Mouse (Mus musculus) CH12.LX (cell line): ENCODE measurements around the gene Lyl1. TPM values are rescaled to one million over a fixed set of nuclear protein-coding genes. Genes with fewer than 3 reads are reported as not detected.
A peak's percentile ranks its signal among the peaks of the same experiment; 100 is the strongest.

ENCODE experiments used
- DNase-seq: peaks from one replicate; pipeline ENCODE4 v3.0.0-alpha.2; 2013; ENCODE audit errors: extremely low read depth
- H3K27ac ChIP-seq: 2 replicates; pipeline ENCODE4 v1.5.1; 2012; ENCODE audit warnings: low read depth, mild to moderate bottlenecking, control low read depth, moderate library complexity; ENCODE audit not compliant: insufficient read depth
- H3K27me3 ChIP-seq: replicated peaks from 2 replicates; pipeline ENCODE3; 2012; ENCODE audit warnings: inconsistent platforms
- H3K36me3 ChIP-seq, 2 experiments: replicated peaks in 1 of 2; 2 replicates each; pipeline versions ENCODE3 to v1.6.1; 2012; ENCODE audit warnings: inconsistent platforms in 1 of 2, low read length in 1 of 2, mild to moderate bottlenecking in 1 of 2, mixed read lengths in 1 of 2, moderate library complexity in 1 of 2; ENCODE audit not compliant: control insufficient read depth in 1 of 2, insufficient read depth in 1 of 2
- H3K4me1 ChIP-seq, 2 experiments: 2 replicates each; pipeline ENCODE4 v1.6.1; 2012; ENCODE audit warnings: inconsistent platforms in 1 of 2, moderate library complexity in 1 of 2; ENCODE audit not compliant: insufficient read depth in 2 of 2, control insufficient read depth in 1 of 2
- H3K4me2 ChIP-seq: 2 replicates; pipeline ENCODE4 v1.6.1; 2012; ENCODE audit warnings: low read depth, mild to moderate bottlenecking, control low read depth; ENCODE audit not compliant: poor library complexity, insufficient read depth, severe bottlenecking
- H3K4me3 ChIP-seq, 3 experiments: fragments of 150-350 bp in 1 of 3; sonication (generic) in 1 of 3; replicated peaks in 1 of 3; 2 replicates each; pipeline versions ENCODE3 to v1.5.1; 2011 to 2012; ENCODE audit warnings: low read depth in 2 of 3, low read length in 2 of 3, mild to moderate bottlenecking in 2 of 3, moderate library complexity in 2 of 3, control low read depth in 1 of 3, improper control_type of control experiment in 1 of 3, inconsistent platforms in 1 of 3, mixed read lengths in 1 of 3; ENCODE audit not compliant: poor library complexity in 1 of 3
- H3K79me2 ChIP-seq: replicated peaks from 2 replicates; pipeline ENCODE4 v1.6.1; 2012; ENCODE audit warnings: mild to moderate bottlenecking, moderate library complexity; ENCODE audit not compliant: control insufficient read depth, poor library complexity, insufficient read depth, severe bottlenecking; ENCODE audit errors: extremely low read depth
- H3K9ac ChIP-seq: 2 replicates; pipeline ENCODE4 v1.6.1; 2012; ENCODE audit warnings: low read depth, mild to moderate bottlenecking, control low read depth, moderate library complexity; ENCODE audit not compliant: insufficient read depth
- H3K9me3 ChIP-seq: replicated peaks from 2 replicates; pipeline ENCODE3; 2012; ENCODE audit warnings: low read length, inconsistent platforms, mixed read lengths
- BHLHE40 ChIP-seq: IDR thresholded peaks from 2 replicates; pipeline ENCODE4 v1.6.1; 2011; ENCODE audit warnings: mild to moderate bottlenecking, low read depth, low read length, improper control_type of control experiment
- CTCF ChIP-seq, 2 experiments: IDR thresholded peaks in 1 of 2; conservative IDR thresholded peaks in 1 of 2; 2 replicates each; pipeline ENCODE4 v1.5.1; 2011 to 2012; ENCODE audit warnings: low read depth in 2 of 2, low read length in 2 of 2, improper control_type of control experiment in 1 of 2, inconsistent platforms in 1 of 2, mild to moderate bottlenecking in 1 of 2, moderate library complexity in 1 of 2
- E2F4 ChIP-seq: IDR thresholded peaks from 2 replicates; pipeline ENCODE4 v1.6.1; 2011; ENCODE audit warnings: low read depth, low read length, improper control_type of control experiment; ENCODE audit not compliant: insufficient replicate concordance
- ELF1 ChIP-seq: IDR thresholded peaks from 2 replicates; pipeline ENCODE4 v1.6.1; 2014; ENCODE audit warnings: low read depth, mild to moderate bottlenecking, inconsistent platforms, low read length, improper control_type of control experiment
- EP300 ChIP-seq: IDR thresholded peaks from 2 replicates; pipeline ENCODE4 v1.6.1; 2011; ENCODE audit warnings: low read length, improper control_type of control experiment
- GABPA ChIP-seq: IDR thresholded peaks from 2 replicates; pipeline ENCODE4 v1.6.1; 2012; ENCODE audit warnings: low read depth, low read length, improper control_type of control experiment, inconsistent platforms; ENCODE audit not compliant: insufficient replicate concordance
- HCFC1 ChIP-seq: IDR thresholded peaks from 2 replicates; pipeline ENCODE4 v1.6.1; 2012; ENCODE audit warnings: low read depth, mild to moderate bottlenecking, inconsistent platforms, low read length, improper control_type of control experiment
- JUND ChIP-seq: conservative IDR thresholded peaks from 2 replicates; pipeline ENCODE4 v1.6.1; 2011; ENCODE audit warnings: low read depth, low read length, improper control_type of control experiment
- KAT2A ChIP-seq: IDR thresholded peaks from 2 replicates; pipeline ENCODE4 v1.6.1; 2012; ENCODE audit warnings: low read length, improper control_type of control experiment, inconsistent platforms; ENCODE audit not compliant: insufficient replicate concordance
- MAFK ChIP-seq: IDR thresholded peaks from 2 replicates; pipeline ENCODE4 v1.6.1; 2011; ENCODE audit warnings: low read length, improper control_type of control experiment; ENCODE audit not compliant: insufficient replicate concordance
- MAX ChIP-seq: IDR thresholded peaks from 2 replicates; pipeline ENCODE4 v1.6.1; 2011; ENCODE audit warnings: low read length, improper control_type of control experiment
- MAZ ChIP-seq: IDR thresholded peaks from 2 replicates; pipeline ENCODE4 v1.6.1; 2012; ENCODE audit warnings: low read depth, mild to moderate bottlenecking, inconsistent platforms, low read length, improper control_type of control experiment, moderate library complexity
- MYC ChIP-seq: IDR thresholded peaks from 2 replicates; pipeline ENCODE4 v1.6.1; 2011; ENCODE audit warnings: low read depth, mild to moderate bottlenecking, improper control_type of control experiment, low read length
- NRF1 ChIP-seq: IDR thresholded peaks from 2 replicates; pipeline ENCODE4 v1.6.1; 2014; ENCODE audit warnings: low read depth, mild to moderate bottlenecking, inconsistent platforms, low read length, improper control_type of control experiment, moderate library complexity
- RAD21 ChIP-seq: IDR thresholded peaks from 2 replicates; pipeline ENCODE4 v1.6.1; 2011; ENCODE audit warnings: low read depth, mild to moderate bottlenecking, low read length, improper control_type of control experiment, moderate library complexity
- SIN3A ChIP-seq: IDR thresholded peaks from 2 replicates; pipeline ENCODE4 v1.6.1; 2012; ENCODE audit warnings: low read length, improper control_type of control experiment, inconsistent platforms
- TBP ChIP-seq: conservative IDR thresholded peaks from 2 replicates; pipeline ENCODE4 v1.6.1; 2011; ENCODE audit warnings: low read depth, low read length, improper control_type of control experiment
- USF1 ChIP-seq: IDR thresholded peaks from 2 replicates; pipeline ENCODE4 v1.6.1; 2014; ENCODE audit warnings: low read depth, mild to moderate bottlenecking, inconsistent platforms, low read length, improper control_type of control experiment
- ZKSCAN1 ChIP-seq: IDR thresholded peaks from 2 replicates; pipeline ENCODE4 v1.6.1; 2012; ENCODE audit warnings: low read depth, inconsistent platforms, low read length, improper control_type of control experiment, borderline replicate concordance
- dilution Hi-C: fragments of 300-500 bp; cut with MboI; formaldehyde crosslinking; loops from 2 replicates; pipeline ENCODE4 v1.14.3; 2020; ENCODE audit warnings: low sequenced_read_pairs; ENCODE audit not compliant: extremely low pct_unique_long_range_greater_than_20kb, extremely low pct_ligation_motif_present
- in situ Hi-C: fragments of 300-500 bp; cut with MboI; formaldehyde crosslinking; loops from 3 replicates; pipeline ENCODE4 v1.14.3; 2019; ENCODE audit warnings: low sequenced_read_pairs, low pct_ligation_motif_present, low pct_unique_long_range_greater_than_20kb, mixed read lengths
- polyA plus RNA-seq: library from polyadenylated mRNA; unstranded; fragments of >175 nt; gene quantifications from 2 replicates; pipeline ENCODE4 v1.2.1, GENCODE M21; 2012; ENCODE audit warnings: low read depth; ENCODE audit not compliant: insufficient read length
- total RNA-seq, 2 experiments: library from RNA; depleted of rRNA; stranded (reverse); fragments of 300-350 nt in 1 of 2; fragments of >200 nt in 1 of 2; gene quantifications; 2 replicates each; pipeline ENCODE4 v1.2.3; 2012 to 2014

The Lyl1 gene
- total and polyA plus RNA-seq, 3 experiments: 20.6 to 53.2 (median 38.5) TPM

GRCm38 (mm10) chr8:84728474-84728873 is 27.2 kb downstream of the Lyl1 start:
- in situ Hi-C loops: no loop called here

GRCm38 (mm10) chr8:84729921-84730362 is 28.7 kb downstream of the Lyl1 start:
- H3K79me2 ChIP-seq: no peaks in the 10 kb centered on the region
- TF ChIP-seq GABPA: no peak
- TF ChIP-seq NRF1: peak; percentile 43; the same call in 1 of the 2 replicates
- no peak for DNase-seq
- H3K4me2 ChIP-seq: no peak overlapping the region
- no peak overlapping the region for H3K4me3 ChIP-seq
- peaks cover 55% of the 10 kb centered on the region for H3K27me3 ChIP-seq
- dilution Hi-C loops (no loop called here), in situ Hi-C loops (no loop called here)
- H3K4me1 ChIP-seq: peaks cover 0 to 7% of the 10 kb centered on the region in 2 experiments; a peak in 3 of 4 replicates
- H3K36me3 ChIP-seq: no peaks in the 10 kb centered on the region
- H3K9ac ChIP-seq: no peak overlapping the region
- H3K9me3 ChIP-seq: no peaks in the 10 kb centered on the region
- no peak overlapping the region for H3K27ac ChIP-seq

More at GRCm38 (mm10) chr8:84728474-84728873, 27.2 kb downstream of the Lyl1 start:
- DNase-seq: no peak
- H3K9ac ChIP-seq: no peak overlapping the region
- H3K4me2 ChIP-seq: no peak overlapping the region
- H3K27ac ChIP-seq: no peak overlapping the region
- no peaks in the 10 kb centered on the region for H3K36me3 ChIP-seq
- H3K27me3 ChIP-seq: peaks cover 46% of the 10 kb centered on the region
- H3K4me1 ChIP-seq: peaks cover 1 to 15% of the 10 kb centered on the region in 2 experiments; a peak in 3 of 4 replicates
- H3K4me3 ChIP-seq: no peak overlapping the region
- no peaks in the 10 kb centered on the region for H3K79me2 ChIP-seq
- dilution Hi-C loops: no loop called here
- TF ChIP-seq SIN3A (no peak), RAD21 (no peak), BHLHE40 (no peak), EP300 (no peak), MAZ (no peak), HCFC1 (no peak), KAT2A (no peak), ELF1 (no peak), TBP (no peak), JUND (no peak)
- H3K9me3 ChIP-seq: no peaks in the 10 kb centered on the region

GRCm38 (mm10) chr8:84730541-84731370 is 29.5 kb downstream of the Lyl1 start:
- Histone ChIP-seq H3K36me3 (no peaks in the 10 kb centered on the region), H3K4me2 (no peak overlapping the region), H3K79me2 (no peaks in the 10 kb centered on the region), H3K27me3 (peaks cover 60% of the 10 kb centered on the region), H3K9ac (no peak overlapping the region), H3K27ac (no peak overlapping the region), H3K9me3 (no peaks in the 10 kb centered on the region), H3K4me3 (no peak overlapping the region), H3K4me1 (peaks cover 0 to 7% of the 10 kb centered on the region in 2 experiments; a peak in 3 of 4 replicates)
- in situ Hi-C loops (no loop called here), dilution Hi-C loops (no loop called here)
- TF ChIP-seq EP300 (no peak), CTCF (conservative IDR thresholded peaks at IDR 0.05 in 1 of 2, IDR thresholded peaks at IDR 0.05 in 1 of 2; ENCODE audit: low read depth in 2 of 2, low read length in 2 of 2) (no peak), MAX (no peak), ZKSCAN1 (no peak), MYC (no peak), USF1 (no peak), MAFK (no peak), GABPA (no peak), E2F4 (no peak)
- DNase-seq: no peak
